Mouse (Mus musculus) cortical plate, adult 2 months (tissue): ENCODE results near the gene Skor1.

Experiments
- CTCF ChIP-seq: fragments of 200-500 bp; IDR thresholded peaks from 2 replicates; pipeline ENCODE4 v1.5.1; 2011; ENCODE audit warnings: mild to moderate bottlenecking, control low read depth, low read length; ENCODE audit not compliant: insufficient read depth; ENCODE audit errors: extremely low read depth
- POLR2A ChIP-seq: fragments of 200-500 bp; IDR thresholded peaks from 2 replicates; pipeline ENCODE4 v1.6.1; 2011; ENCODE audit warnings: mild to moderate bottlenecking, low read length, control low read depth; ENCODE audit not compliant: insufficient read depth; ENCODE audit errors: extremely low read depth

- TF ChIP-seq CTCF (no peak), POLR2A (no peak)
Observed at GRCm38 (mm10) chr9:63097204-63097603, 51.6 kb downstream of the Skor1 start.
